ENCODE assay signal across 18 mouse cellular contexts in the genomic region with DNA sequence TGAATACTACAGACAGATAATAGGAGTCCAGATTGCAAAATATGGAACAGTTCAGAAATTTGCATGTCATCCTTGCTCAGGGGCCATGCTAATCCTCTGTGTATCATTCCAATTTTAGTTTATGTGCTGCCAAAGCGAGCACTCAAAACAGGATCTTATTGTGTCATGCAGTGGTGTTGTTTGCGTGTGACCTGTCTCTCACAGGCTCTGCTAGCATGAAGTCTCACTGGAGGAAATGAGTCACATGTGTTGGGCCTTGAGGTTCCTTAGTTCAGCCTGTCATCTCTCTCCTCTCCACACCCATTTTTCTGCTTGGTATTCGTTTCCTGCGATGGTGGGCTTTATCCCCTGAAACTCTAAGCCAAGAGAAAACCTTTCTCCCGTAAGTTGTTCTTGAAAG.
"Had no signal": no experiment of that assay in that cellular context is flagged by ENCODE, and none has a peak within 500 bp of the region (broad histone marks: within the 10 kb centered on the region; RNA-seq: fewer than 3 reads in every experiment).

No protein-coding gene starts in this region.

- H3K4me3 ChIP-seq: liver, embryonic 12.5 days; lung, embryonic 15.5 days; midbrain, embryonic 10.5 days; midbrain, embryonic 13.5 days; myocyte; neural tube, embryonic 13.5 days; neural tube, embryonic 15.5 days; stomach, embryonic 15.5 days had no signal

- H3K9me3 ChIP-seq: liver, embryonic 12.5 days; lung, embryonic 15.5 days; midbrain, embryonic 10.5 days; midbrain, embryonic 13.5 days; neural tube, embryonic 13.5 days; neural tube, embryonic 15.5 days; stomach, embryonic 15.5 days had no signal

- H3K9ac ChIP-seq: liver, embryonic 12.5 days; liver, embryonic 14.5 days; lung, embryonic 15.5 days; midbrain, embryonic 13.5 days; neural tube, embryonic 13.5 days; neural tube, embryonic 15.5 days; stomach, embryonic 15.5 days had no signal

- H3K4me2 ChIP-seq: liver, embryonic 12.5 days; lung, embryonic 15.5 days; midbrain, embryonic 13.5 days; neural tube, embryonic 13.5 days; neural tube, embryonic 15.5 days; stomach, embryonic 15.5 days had no signal

- ATAC-seq: liver, embryonic 12.5 days; midbrain, embryonic 13.5 days; midbrain, embryonic 16.5 days had no signal

- H3K27me3 ChIP-seq: liver, embryonic 12.5 days; lung, embryonic 15.5 days; midbrain, embryonic 13.5 days; neural tube, embryonic 13.5 days; neural tube, embryonic 15.5 days; stomach, embryonic 15.5 days had no signal

- H3K4me1 ChIP-seq: liver, embryonic 12.5 days; lung, embryonic 15.5 days; midbrain, embryonic 10.5 days; midbrain, embryonic 13.5 days; neural tube, embryonic 15.5 days; stomach, embryonic 15.5 days had no signal

- H3K27ac ChIP-seq: liver, embryonic 12.5 days; liver, embryonic 14.5 days; lung, embryonic 15.5 days; midbrain, embryonic 10.5 days; midbrain, embryonic 13.5 days; neural tube, embryonic 13.5 days; neural tube, embryonic 15.5 days; stomach, embryonic 15.5 days; stomach, postnatal 0 days had no signal

- DNase-seq: lung, adult 2 months; lung, postnatal 14 days; lung, postnatal 4 days; right cerebral cortex, postnatal 14 days; thymus, adult 2 months; thymus, postnatal 25 days; thymus, postnatal 4 days had no signal

- H3K36me3 ChIP-seq: liver, embryonic 12.5 days; lung, embryonic 15.5 days; midbrain, embryonic 10.5 days; midbrain, embryonic 13.5 days; neural tube, embryonic 13.5 days; neural tube, embryonic 15.5 days; stomach, embryonic 15.5 days had no signal
